In the genomic region with DNA sequence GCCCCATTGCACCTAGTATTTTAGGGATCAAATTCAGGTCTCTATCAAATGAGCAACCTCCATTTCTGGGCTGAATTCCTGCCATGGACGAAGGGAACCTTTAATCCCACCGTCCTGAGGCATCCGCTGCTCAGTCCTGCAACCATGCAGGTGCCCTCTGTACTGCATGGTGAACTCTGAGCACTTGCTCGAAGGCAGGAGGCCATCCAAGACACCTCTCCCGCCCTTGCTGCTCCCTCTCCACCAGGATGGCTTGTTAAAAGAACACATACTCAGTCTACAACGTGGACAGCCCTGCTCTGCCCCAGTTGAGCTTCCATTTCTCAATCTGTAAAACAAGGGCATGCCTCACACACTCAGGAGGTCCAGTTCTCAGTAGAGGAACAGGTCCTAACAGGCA, we compare ENCODE assay signal across 8 mouse cellular contexts. TPM values are rescaled to one million over a fixed set of nuclear protein-coding genes. Genes with fewer than 3 reads are reported as not detected.
DNase-seq lines count a peak whose midpoint lies in the region; ATAC-seq and TF ChIP-seq lines count a peak whose summit lies in the region.

No protein-coding gene starts in this region.

- peak overlapping the region; percentile 91 for H3K27ac ChIP-seq in hindbrain, embryonic 10.5 days
- H3K27ac ChIP-seq in limb, embryonic 14.5 days (replicated peaks; ENCODE audit: low read depth, low read length) = 0 out of 2 replicates have a peak overlapping the region, but pooled peaks have one; percentile 43
- H3K27ac ChIP-seq in stomach, embryonic 16.5 days (ENCODE audit: low read length) = peak overlapping the region; percentile 83

- H3K27me3 ChIP-seq in megakaryocyte, embryonic 14.5 days (replicated peaks) = no peaks in the 10 kb centered on the region
- no peaks in the 10 kb centered on the region for H3K27me3 ChIP-seq in hindbrain, embryonic 10.5 days (ENCODE audit: insufficient read depth, poor library complexity, severe bottlenecking)
- H3K27me3 ChIP-seq in limb, embryonic 14.5 days (ENCODE audit: control insufficient read depth, insufficient read depth, low read length) = no peaks in the 10 kb centered on the region
- H3K27me3 ChIP-seq in stomach, embryonic 16.5 days (ENCODE audit: control insufficient read depth, insufficient read depth, low read length) = no peaks in the 10 kb centered on the region

- no peak for TF ChIP-seq POLR2A in limb, embryonic 14.5 days (IDR thresholded peaks at IDR 0.05; ENCODE audit: borderline replicate concordance, extremely low read depth, insufficient read depth, insufficient read length)

- peak overlapping the region; percentile 68; the same call in 1 of the 2 replicates for H3K4me2 ChIP-seq in limb, embryonic 14.5 days (replicated peaks; ENCODE audit: low read depth, low read length, severe bottlenecking)
- peak overlapping the region; percentile 86 for H3K4me2 ChIP-seq in stomach, embryonic 16.5 days (ENCODE audit: low read depth, low read length)

- WGBS in hindbrain, embryonic 10.5 days = 71% methylated on average over 6 of the region's 6 CpGs
- 52% methylated on average over 6 of the region's 6 CpGs for WGBS in limb, embryonic 14.5 days
- 51% methylated on average over 6 of the region's 6 CpGs for WGBS in stomach, embryonic 16.5 days

- no peak for ATAC-seq in megakaryocyte, adult 5-6 weeks (ENCODE audit: poor library complexity, severe bottlenecking)
- ATAC-seq in limb, embryonic 14.5 days (ENCODE audit: low FRiP score, low read depth) = no peak
- ATAC-seq in stomach, embryonic 16.5 days (ENCODE audit: insufficient read depth, low FRiP score) = no peak

- peak overlapping the region; percentile 7 for H3K4me3 ChIP-seq in megakaryocyte, embryonic 14.5 days (replicated peaks)
- peak overlapping the region; percentile 58 for H3K4me3 ChIP-seq in hindbrain, embryonic 10.5 days
- peak overlapping the region; percentile 43; the same call in 1 of the 2 replicates for H3K4me3 ChIP-seq in limb, embryonic 14.5 days (replicated peaks; ENCODE audit: low read length)
- peak overlapping the region; percentile 56 for H3K4me3 ChIP-seq in stomach, embryonic 16.5 days (replicated peaks; ENCODE audit: low read length)

- H3K9ac ChIP-seq in limb, embryonic 14.5 days (ENCODE audit: low read depth, low read length, severe bottlenecking) = 0 out of 2 replicates have a peak overlapping the region, but pooled peaks have one; percentile 31
- peak overlapping the region; percentile 68 for H3K9ac ChIP-seq in stomach, embryonic 16.5 days (ENCODE audit: low read length)

- H3K36me3 ChIP-seq in megakaryocyte, embryonic 14.5 days (replicated peaks; ENCODE audit: low read length) = peaks cover 83% of the 10 kb centered on the region
- peaks cover 45% of the 10 kb centered on the region for H3K36me3 ChIP-seq in hindbrain, embryonic 10.5 days
- peaks cover 41% of the 10 kb centered on the region for H3K36me3 ChIP-seq in limb, embryonic 14.5 days (ENCODE audit: control insufficient read depth, insufficient read depth, low read length)
- H3K36me3 ChIP-seq in stomach, embryonic 16.5 days (ENCODE audit: control insufficient read depth, insufficient read depth, low read length) = peaks cover 13% of the 10 kb centered on the region

- H3K4me1 ChIP-seq in megakaryocyte, embryonic 14.5 days = peaks cover 82% of the 10 kb centered on the region
- peaks cover 84% of the 10 kb centered on the region for H3K4me1 ChIP-seq in hindbrain, embryonic 10.5 days (replicated peaks)
- peaks cover 50% of the 10 kb centered on the region for H3K4me1 ChIP-seq in limb, embryonic 14.5 days (ENCODE audit: control insufficient read depth, insufficient read depth, low read length)
- H3K4me1 ChIP-seq in stomach, embryonic 16.5 days (ENCODE audit: control insufficient read depth, insufficient read depth, low read length) = peaks cover 58% of the 10 kb centered on the region

- H3K9me3 ChIP-seq in megakaryocyte, embryonic 14.5 days = no peaks in the 10 kb centered on the region
- H3K9me3 ChIP-seq in hindbrain, embryonic 10.5 days = no peaks in the 10 kb centered on the region
- no peaks in the 10 kb centered on the region for H3K9me3 ChIP-seq in limb, embryonic 14.5 days (ENCODE audit: control insufficient read depth, low read length)
- H3K9me3 ChIP-seq in stomach, embryonic 16.5 days (replicated peaks; ENCODE audit: control insufficient read depth, low read length) = no peaks in the 10 kb centered on the region

- DNase-seq in hindbrain, embryonic 10.5 days (ENCODE audit: low spot score) = no peak
- no peak for DNase-seq in limb, embryonic 14.5 days (ENCODE audit: low spot score)
- DNase-seq in adrenal gland, postnatal 36 days = no peak
- no peak for DNase-seq in cerebellum, postnatal 25 days
- no peak for DNase-seq in thymus, postnatal 10 days (ENCODE audit: low spot score in 2 of 2)

RNA-seq across cellular contexts. Expression of a gene that starts 14.2 kb away (rescaled TPM):
- polyA plus RNA-seq in megakaryocyte, embryonic 14.5 days (2012; ENCODE audit: insufficient read depth, low replicate concordance) = 138 and 188 TPM in 2 replicates
- total RNA-seq in megakaryocyte, adult 5-6 weeks (2015) = 27.5 and 37.3 TPM in 2 replicates
- total RNA-seq in megakaryocyte, adult 5-6 weeks (2017) = 27.6 and 43.3 TPM in 2 replicates
- polyA plus RNA-seq in hindbrain, embryonic 10.5 days (2016; fragmentation: Nextera tagmentation; extraction: Ambion mirVana) = 45.0 and 55.8 TPM in 2 replicates
- polyA plus RNA-seq in limb, embryonic 14.5 days (2012; rRNA removed) = 96.5 and 147 TPM in 2 replicates
- polyA plus RNA-seq in limb, embryonic 14.5 days (2014; fragmentation: Nextera tagmentation; extraction: Ambion mirVana) = 77.1 and 80.7 TPM in 2 replicates
- 63.4 and 69.8 TPM in 2 replicates for polyA plus RNA-seq in stomach, embryonic 16.5 days (2015; fragmentation: Nextera tagmentation; extraction: Ambion mirVana)
- 100 to 1,000 TPM; 160 to 181 TPM for total RNA-seq in adrenal gland, postnatal 36 days (2021)

Comparison
In these comparisons a context has a peak if more than half of its experiments do, and no peak if none do; other contexts are left out.
1. H3K4me3 ChIP-seq: peak in every context shown above with its lines; median percentile 58 in hindbrain, embryonic 10.5 days; 56 in stomach, embryonic 16.5 days; 43 in limb, embryonic 14.5 days; 7 in megakaryocyte, embryonic 14.5 days.